Mouse (Mus musculus) erythroblast, embryonic 14.5 days (primary cell): ENCODE measurements around the gene Sinhcaf.

Experiments used
- GATA1 ChIP-seq: IDR thresholded peaks from 2 replicates; pipeline ENCODE4 v1.6.1; 2012; ENCODE audit warnings: low read length, inconsistent platforms, mixed read lengths
- TAL1 ChIP-seq: IDR thresholded peaks from 3 replicates; pipeline ENCODE4 v1.6.1; 2012; ENCODE audit warnings: low read length, inconsistent platforms, mixed read lengths

GRCm38 (mm10) chr6:148945509-148946408 lies 508 bp downstream of the Sinhcaf start:
- TF ChIP-seq GATA1 (no peak), TAL1 (no peak)
